Comparison of ENCODE assay signal across 10 mouse cellular contexts in genomic region chr4:135358736-135359135, GRCm38 (mm10). TPM values are rescaled to one million over a fixed set of nuclear protein-coding genes. Genes with fewer than 3 reads are reported as not detected.
DNase-seq lines count a peak whose midpoint lies in the region; ATAC-seq and TF ChIP-seq lines count a peak whose summit lies in the region.
"Had no signal": no experiment of that assay in that cellular context is flagged by ENCODE, and none has a peak within 500 bp of the region (broad histone marks: within the 10 kb centered on the region; RNA-seq: fewer than 3 reads in every experiment).

No protein-coding gene starts in this region.

- 2% methylated on average over 6 of the region's 6 CpGs for WGBS in hindbrain, embryonic 14.5 days
- WGBS in hindbrain, embryonic 10.5 days = 5% methylated on average over 6 of the region's 6 CpGs
- under 1% methylated on average over 6 of the region's 6 CpGs for WGBS in thymus, adult 2 months

- H3K27me3 ChIP-seq in hindbrain, embryonic 14.5 days (ENCODE audit: control insufficient read depth, insufficient read depth, low read length) = no peaks in the 10 kb centered on the region
- H3K27me3 ChIP-seq in hindbrain, embryonic 10.5 days (ENCODE audit: insufficient read depth, poor library complexity, severe bottlenecking) = no peaks in the 10 kb centered on the region
- no peaks in the 10 kb centered on the region for H3K27me3 ChIP-seq in thymus, adult 2 months (ENCODE audit: control insufficient read depth, insufficient read depth, low read length)
- H3K27me3 ChIP-seq: stomach, embryonic 15.5 days had no signal

- no peak overlapping the region for H3K9ac ChIP-seq in hindbrain, embryonic 14.5 days
- H3K9ac ChIP-seq: liver, embryonic 13.5 days; stomach, embryonic 15.5 days had no signal

- no peak for ATAC-seq in hindbrain, embryonic 14.5 days (ENCODE audit: low FRiP score)

- H3K9me3 ChIP-seq in hindbrain, embryonic 14.5 days (ENCODE audit: control insufficient read depth, low read length) = no peaks in the 10 kb centered on the region
- no peaks in the 10 kb centered on the region for H3K9me3 ChIP-seq in hindbrain, embryonic 10.5 days
- H3K9me3 ChIP-seq: liver, embryonic 13.5 days; stomach, embryonic 15.5 days had no signal

- DNase-seq in hindbrain, embryonic 14.5 days (ENCODE audit: low spot score) = peak; percentile 63
- DNase-seq in hindbrain, embryonic 10.5 days (ENCODE audit: low spot score) = no peak
- DNase-seq in thymus, postnatal 0 days (ENCODE audit: low spot score) = peak; percentile 85
- no peak for DNase-seq in thymus, adult 2 months
- peak; percentile 62 for DNase-seq in c-Kit-positive CD71-positive TER-119-negative erythroid progenitor cells, embryonic 14.5 days (ENCODE audit: low read depth)
- peak; percentile 45 for DNase-seq in lung, postnatal 14 days
- no peak for DNase-seq in urinary bladder, postnatal 4 days (ENCODE audit: low spot score in 2 of 2)
- DNase-seq in urinary bladder, adult 18-20 months (ENCODE audit: low spot score in 2 of 2) = no peak
- DNase-seq: liver, embryonic 13.5 days had no signal

- H3K4me2 ChIP-seq in hindbrain, embryonic 14.5 days (replicated peaks) = no peak overlapping the region
- H3K4me2 ChIP-seq: liver, embryonic 13.5 days; stomach, embryonic 15.5 days had no signal

- TF ChIP-seq CTCF in thymus, adult 2 months (IDR thresholded peaks at IDR 0.05; ENCODE audit: borderline replicate concordance, control insufficient read depth, extremely low read depth, insufficient read depth, low read length, poor library complexity) = no peak

- H3K4me1 ChIP-seq in hindbrain, embryonic 14.5 days (replicated peaks; ENCODE audit: control insufficient read depth, insufficient read depth, low read length) = peaks cover 8% of the 10 kb centered on the region
- peaks cover 11% of the 10 kb centered on the region for H3K4me1 ChIP-seq in hindbrain, embryonic 10.5 days (replicated peaks)
- H3K4me1 ChIP-seq in thymus, adult 2 months (replicated peaks; ENCODE audit: control insufficient read depth, insufficient read depth, low read length) = peaks cover 6% of the 10 kb centered on the region

- TF ChIP-seq POLR2A in thymus, adult 2 months (IDR thresholded peaks at IDR 0.05; ENCODE audit: control insufficient read depth, extremely low read depth, insufficient read depth, low read length, poor library complexity) = no peak

- no peak overlapping the region for H3K4me3 ChIP-seq in hindbrain, embryonic 14.5 days (replicated peaks; ENCODE audit: low read length)
- H3K4me3 ChIP-seq in hindbrain, embryonic 10.5 days = no peak overlapping the region
- no peak overlapping the region for H3K4me3 ChIP-seq in thymus, adult 2 months (ENCODE audit: control insufficient read depth, insufficient read depth, low read length)
- H3K4me3 ChIP-seq: liver, embryonic 13.5 days; stomach, embryonic 15.5 days had no signal

- H3K27ac ChIP-seq in hindbrain, embryonic 14.5 days = no peak overlapping the region
- H3K27ac ChIP-seq in hindbrain, embryonic 10.5 days = no peak overlapping the region
- no peak overlapping the region for H3K27ac ChIP-seq in thymus, adult 2 months (ENCODE audit: control insufficient read depth, insufficient read depth, low read length)
- H3K27ac ChIP-seq: liver, embryonic 13.5 days; stomach, embryonic 15.5 days had no signal

- no peaks in the 10 kb centered on the region for H3K36me3 ChIP-seq in hindbrain, embryonic 14.5 days (replicated peaks; ENCODE audit: control insufficient read depth, insufficient read depth)
- H3K36me3 ChIP-seq in hindbrain, embryonic 10.5 days = no peaks in the 10 kb centered on the region
- no peaks in the 10 kb centered on the region for H3K36me3 ChIP-seq in thymus, adult 2 months (ENCODE audit: control insufficient read depth, insufficient read depth, low read length)
- H3K36me3 ChIP-seq: liver, embryonic 13.5 days; stomach, embryonic 15.5 days had no signal

RNA-seq across cellular contexts. Expression of gene Srrm1, which starts 5.6 kb away (rescaled TPM):
- polyA plus RNA-seq in hindbrain, embryonic 14.5 days (2014; fragmentation: Nextera tagmentation; extraction: Ambion mirVana) = 137 and 146 TPM in 2 replicates
- polyA plus RNA-seq in hindbrain, embryonic 10.5 days (2016; fragmentation: Nextera tagmentation; extraction: Ambion mirVana) = 219 and 225 TPM in 2 replicates
- polyA plus RNA-seq in thymus, postnatal 0 days (2015; fragmentation: Nextera tagmentation; extraction: Ambion mirVana) = 213 and 259 TPM in 2 replicates
- 41.0 and 50.0 TPM in 2 replicates for polyA plus RNA-seq in thymus, adult 2 months (2012; rRNA removed)

RNA-seq across cellular contexts. Expression of gene Ncmap, which starts 39.3 kb away (rescaled TPM):
- polyA plus RNA-seq in hindbrain, embryonic 14.5 days (2014; fragmentation: Nextera tagmentation; extraction: Ambion mirVana) = 0.90 and 1.0 TPM in 2 replicates
- 0.30 and 0.35 TPM in 2 replicates for polyA plus RNA-seq in hindbrain, embryonic 10.5 days (2016; fragmentation: Nextera tagmentation; extraction: Ambion mirVana)
- 0.27 and 0.61 TPM in 2 replicates for polyA plus RNA-seq in thymus, postnatal 0 days (2015; fragmentation: Nextera tagmentation; extraction: Ambion mirVana)
- polyA plus RNA-seq in thymus, adult 2 months (2012; rRNA removed) = 0.96 and 2.0 TPM in 2 replicates

Comparison
In these comparisons a context has a peak if more than half of its experiments do, and no peak if none do; other contexts are left out.
1. DNase-seq: peak in hindbrain, embryonic 14.5 days (single experiment), thymus, postnatal 0 days (single experiment), c-Kit-positive CD71-positive TER-119-negative erythroid progenitor cells, embryonic 14.5 days (single experiment) and lung, postnatal 14 days (single experiment); none in hindbrain, embryonic 10.5 days (single experiment), thymus, adult 2 months (single experiment), urinary bladder, postnatal 4 days (0 of 2) and urinary bladder, adult 18-20 months (0 of 2).